Mouse (Mus musculus): Measurements from ENCODE around the gene Tmem263. TPM values are rescaled to one million over a fixed set of nuclear protein-coding genes. Genes with fewer than 3 reads are reported as not detected.

Tmem263 gene
- polyA plus RNA-seq (2015; fragmentation: Nextera tagmentation; extraction: Ambion mirVana) = 73.5 and 78.5 TPM in 2 replicates

DNA sequence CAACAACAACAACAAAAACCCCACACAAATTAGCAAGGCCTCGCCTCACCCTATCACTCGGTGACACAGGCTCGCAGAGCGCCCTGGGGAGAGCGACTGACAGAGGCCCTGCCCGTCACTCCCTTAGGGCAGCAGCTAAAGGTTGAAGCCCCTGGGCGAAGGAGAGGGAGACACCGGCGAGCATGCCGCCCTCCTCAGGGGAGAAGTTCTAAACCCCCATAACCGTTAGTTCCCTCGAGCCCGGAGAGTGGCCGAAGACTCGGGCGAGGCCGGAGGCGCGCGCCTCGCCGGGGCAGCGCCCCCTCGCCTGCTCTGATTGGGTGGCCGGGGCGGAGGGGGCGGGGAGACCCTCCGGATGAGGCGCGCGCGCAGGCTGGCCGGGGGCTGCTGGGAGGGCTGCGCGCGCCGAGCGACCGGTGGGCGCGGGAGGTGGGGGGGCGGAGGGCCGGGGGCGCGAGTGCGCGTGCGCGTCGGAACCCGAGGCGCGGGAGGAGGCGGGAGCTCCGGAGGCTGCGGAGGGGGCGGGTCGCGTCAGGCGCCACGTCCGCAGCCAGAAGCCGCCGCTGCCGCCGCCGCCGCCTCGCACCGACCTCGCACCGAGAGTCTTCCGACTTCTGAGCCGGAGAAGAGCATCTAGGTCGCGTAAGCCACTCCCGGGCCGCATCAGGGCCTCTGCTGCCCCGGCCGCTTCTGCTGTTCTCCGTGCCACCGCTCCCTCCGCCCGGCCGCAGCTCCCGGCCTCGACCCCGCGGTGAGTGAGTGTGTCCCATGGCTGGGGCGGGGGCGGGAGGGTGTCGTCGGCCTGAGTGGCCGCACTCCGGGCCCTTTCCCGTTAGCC, at the start of gene Tmem263, which contains the start of gene Fhl4:
Gene Tmem263 (plus strand): TSS at position 381 of the 838 bp plus-strand sequence.
Gene Fhl4 (minus strand): TSS at position 249 of the 838 bp plus-strand sequence.
- H3K9me3 ChIP-seq (replicated peaks; ENCODE audit: control insufficient read depth, low read length) = no peaks in the 10 kb centered on the region
- H3K36me3 ChIP-seq (ENCODE audit: control insufficient read depth, insufficient read depth, low read length) = no peaks in the 10 kb centered on the region
- peak; percentile 98 for ATAC-seq (ENCODE audit: insufficient read depth, low FRiP score)
- WGBS = under 1% methylated on average over 86 of the region's 96 CpGs
- H3K27me3 ChIP-seq (ENCODE audit: control insufficient read depth, insufficient read depth, low read length) = no peaks in the 10 kb centered on the region
- H3K4me2 ChIP-seq (ENCODE audit: low read depth, low read length) = peak within 1 kb of the TSS; percentile 89
- H3K4me3 ChIP-seq (replicated peaks; ENCODE audit: low read length) = peak within 1 kb of the TSS; percentile 100
- peak within 1 kb of the TSS; percentile 88 for H3K27ac ChIP-seq (ENCODE audit: low read length)
- H3K4me1 ChIP-seq (ENCODE audit: control insufficient read depth, insufficient read depth, low read length) = 0 out of 2 replicates have a peak, but pooled peaks cover 9% of the 10 kb centered on the region
- peak within 1 kb of the TSS; percentile 96 for H3K9ac ChIP-seq (ENCODE audit: low read length)

DNA sequence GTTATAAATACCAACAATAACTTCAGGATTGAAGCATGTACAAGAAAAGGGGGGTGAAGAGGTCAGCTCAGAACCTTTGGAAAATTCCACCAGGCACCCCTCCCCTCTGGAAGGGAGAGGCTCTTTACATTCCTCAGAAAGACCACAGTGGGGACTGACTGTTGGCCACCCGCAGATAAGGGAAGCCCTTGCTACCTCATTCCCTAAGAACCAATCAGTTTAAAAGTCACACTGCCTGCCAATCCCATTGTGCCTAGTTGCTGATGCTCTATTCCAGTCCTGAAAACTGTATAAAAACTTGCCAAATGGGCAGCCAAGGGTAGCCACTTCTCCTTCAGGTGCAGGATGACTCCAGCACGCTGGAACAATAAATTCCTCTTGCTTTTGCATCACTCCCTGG, 47.6 kb upstream of the Tmem263 start:
- Histone ChIP-seq H3K4me1 (ENCODE audit: control insufficient read depth, insufficient read depth, low read length) (no peaks in the 10 kb centered on the region), H3K27ac (ENCODE audit: low read length) (no peak overlapping the region), H3K36me3 (ENCODE audit: control insufficient read depth, insufficient read depth, low read length) (no peaks in the 10 kb centered on the region), H3K9me3 (replicated peaks; ENCODE audit: control insufficient read depth, low read length) (0 out of 2 replicates have a peak, but pooled peaks cover 4% of the 10 kb centered on the region), H3K27me3 (ENCODE audit: control insufficient read depth, insufficient read depth, low read length) (no peaks in the 10 kb centered on the region), H3K4me3 (replicated peaks; ENCODE audit: low read length) (no peak overlapping the region), H3K4me2 (ENCODE audit: low read depth, low read length) (no peak overlapping the region), H3K9ac (ENCODE audit: low read length) (no peak overlapping the region)
- ATAC-seq (ENCODE audit: insufficient read depth, low FRiP score) = no peak
- WGBS = 83% methylated on average over 2 of the region's 2 CpGs

DNA sequence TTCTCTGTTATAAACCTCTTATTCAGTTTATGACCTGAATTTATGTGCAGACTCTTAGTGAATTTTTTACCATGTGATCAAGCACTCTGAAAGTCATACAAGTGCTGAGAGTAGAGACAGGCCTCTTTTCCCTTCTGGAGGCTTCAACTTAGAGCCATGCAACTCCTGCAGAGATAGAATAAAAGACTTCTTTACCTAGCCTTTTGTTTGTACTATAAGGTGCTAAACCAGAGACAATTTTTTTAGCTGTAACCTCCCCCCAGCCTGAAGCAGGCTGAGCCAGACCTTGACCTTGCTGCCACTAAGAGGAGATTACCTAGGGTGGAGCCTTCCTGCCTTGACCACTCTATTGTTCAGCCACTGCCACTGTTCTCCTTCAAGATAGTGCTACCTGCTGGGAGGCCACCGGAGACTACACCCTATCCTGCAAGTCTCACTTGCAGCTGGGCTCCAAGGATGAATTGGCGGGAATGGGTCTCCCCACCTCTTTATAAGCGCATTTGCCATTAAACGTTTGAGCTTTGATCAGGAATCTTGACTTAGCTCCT, 30.7 kb upstream of the Tmem263 start:
- no peak overlapping the region for H3K27ac ChIP-seq (ENCODE audit: low read length)
- H3K4me2 ChIP-seq (ENCODE audit: low read depth, low read length) = no peak overlapping the region
- ATAC-seq (ENCODE audit: insufficient read depth, low FRiP score) = no peak
- no peaks in the 10 kb centered on the region for H3K36me3 ChIP-seq (ENCODE audit: control insufficient read depth, insufficient read depth, low read length)
- no peaks in the 10 kb centered on the region for H3K9me3 ChIP-seq (replicated peaks; ENCODE audit: control insufficient read depth, low read length)
- no peaks in the 10 kb centered on the region for H3K27me3 ChIP-seq (ENCODE audit: control insufficient read depth, insufficient read depth, low read length)
- 61% methylated on average over 4 of the region's 4 CpGs for WGBS
- no peak overlapping the region for H3K9ac ChIP-seq (ENCODE audit: low read length)
- no peaks in the 10 kb centered on the region for H3K4me1 ChIP-seq (ENCODE audit: control insufficient read depth, insufficient read depth, low read length)
- no peak overlapping the region for H3K4me3 ChIP-seq (replicated peaks; ENCODE audit: low read length)

DNA sequence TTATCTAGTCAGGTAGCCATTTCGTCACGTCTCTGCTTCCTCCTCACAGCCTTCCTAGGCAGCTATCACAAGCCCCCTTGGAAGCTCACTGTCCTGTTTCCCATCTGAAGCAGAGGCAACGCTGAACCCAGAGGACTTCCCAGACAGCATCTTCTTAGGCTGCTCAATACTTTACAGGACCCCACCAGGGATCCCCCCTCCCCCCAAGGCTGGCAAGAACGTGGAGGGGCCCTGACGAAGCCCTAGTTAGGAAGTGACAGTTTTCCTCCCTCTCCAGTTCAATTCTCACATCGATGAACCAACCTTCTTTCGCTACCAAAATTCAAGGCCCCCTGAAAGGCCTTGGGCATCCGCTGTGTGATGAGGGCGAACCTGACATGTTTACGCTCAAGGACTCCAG, 586 bp upstream of the Tmem263 start:
- Histone ChIP-seq H3K36me3 (ENCODE audit: control insufficient read depth, insufficient read depth, low read length) (no peaks in the 10 kb centered on the region), H3K9ac (ENCODE audit: low read length) (peak overlapping the region; percentile 96), H3K9me3 (replicated peaks; ENCODE audit: control insufficient read depth, low read length) (no peaks in the 10 kb centered on the region), H3K4me1 (ENCODE audit: control insufficient read depth, insufficient read depth, low read length) (0 out of 2 replicates have a peak, but pooled peaks cover 9% of the 10 kb centered on the region), H3K4me2 (ENCODE audit: low read depth, low read length) (peak overlapping the region; percentile 89), H3K27me3 (ENCODE audit: control insufficient read depth, insufficient read depth, low read length) (no peaks in the 10 kb centered on the region), H3K4me3 (replicated peaks; ENCODE audit: low read length) (peak overlapping the region; percentile 100), H3K27ac (ENCODE audit: low read length) (peak overlapping the region; percentile 88)
- no peak; the same call in 1 of the 2 replicates for ATAC-seq (ENCODE audit: insufficient read depth, low FRiP score)
- WGBS = under 1% methylated on average over 10 of the region's 10 CpGs

DNA sequence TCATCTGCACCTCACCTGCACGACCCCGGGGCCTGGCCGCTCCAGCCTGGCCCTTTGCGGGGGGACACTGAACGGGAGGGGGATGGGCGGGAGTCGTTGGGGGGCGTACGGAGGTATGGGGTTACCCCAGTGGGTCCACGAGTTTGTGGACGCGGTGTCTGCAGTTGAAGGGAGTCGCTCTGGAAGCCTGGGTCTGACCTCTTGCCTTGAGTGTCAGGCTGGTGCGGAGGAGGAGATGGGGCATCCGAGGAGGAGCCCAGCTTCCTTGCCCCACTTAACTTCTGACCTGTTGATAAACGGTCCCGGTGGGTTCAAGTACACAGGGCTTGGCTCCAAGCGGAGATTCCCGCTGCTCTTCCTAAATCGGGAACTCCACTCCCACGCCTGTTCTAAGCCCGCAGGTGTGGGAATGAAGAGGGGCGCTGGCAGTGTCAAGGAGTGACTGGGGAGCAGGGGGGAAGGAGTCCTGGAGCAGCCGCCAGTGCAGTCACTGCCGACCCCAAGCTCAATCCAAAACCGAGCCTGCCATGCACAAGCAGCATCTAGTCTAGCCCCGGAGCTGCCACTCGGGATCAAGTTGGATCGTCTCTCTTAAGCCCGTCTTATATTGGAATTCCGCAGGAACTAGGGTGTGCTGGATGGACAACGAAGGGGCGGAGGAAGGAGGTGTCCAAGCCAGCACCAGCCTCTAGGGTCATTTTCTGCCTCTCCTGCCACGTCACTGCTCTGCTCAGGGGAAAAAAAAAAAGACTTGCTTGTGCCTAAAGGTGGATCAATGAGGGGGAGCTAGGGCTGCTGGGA, 858 bp downstream of the Tmem263 start:
- H3K4me2 ChIP-seq (ENCODE audit: low read depth, low read length) = peak overlapping the region; percentile 89
- ATAC-seq (ENCODE audit: insufficient read depth, low FRiP score) = peak; percentile 11; the same call in 1 of the 2 replicates
- H3K27me3 ChIP-seq (ENCODE audit: control insufficient read depth, insufficient read depth, low read length) = no peaks in the 10 kb centered on the region
- peak overlapping the region; percentile 96 for H3K9ac ChIP-seq (ENCODE audit: low read length)
- H3K9me3 ChIP-seq (replicated peaks; ENCODE audit: control insufficient read depth, low read length) = no peaks in the 10 kb centered on the region
- H3K4me1 ChIP-seq (ENCODE audit: control insufficient read depth, insufficient read depth, low read length) = 0 out of 2 replicates have a peak, but pooled peaks cover 9% of the 10 kb centered on the region
- under 1% methylated on average over 34 of the region's 34 CpGs for WGBS
- H3K36me3 ChIP-seq (ENCODE audit: control insufficient read depth, insufficient read depth, low read length) = no peaks in the 10 kb centered on the region
- peak overlapping the region; percentile 100 for H3K4me3 ChIP-seq (replicated peaks; ENCODE audit: low read length)
- H3K27ac ChIP-seq (ENCODE audit: low read length) = peak overlapping the region; percentile 80

DNA sequence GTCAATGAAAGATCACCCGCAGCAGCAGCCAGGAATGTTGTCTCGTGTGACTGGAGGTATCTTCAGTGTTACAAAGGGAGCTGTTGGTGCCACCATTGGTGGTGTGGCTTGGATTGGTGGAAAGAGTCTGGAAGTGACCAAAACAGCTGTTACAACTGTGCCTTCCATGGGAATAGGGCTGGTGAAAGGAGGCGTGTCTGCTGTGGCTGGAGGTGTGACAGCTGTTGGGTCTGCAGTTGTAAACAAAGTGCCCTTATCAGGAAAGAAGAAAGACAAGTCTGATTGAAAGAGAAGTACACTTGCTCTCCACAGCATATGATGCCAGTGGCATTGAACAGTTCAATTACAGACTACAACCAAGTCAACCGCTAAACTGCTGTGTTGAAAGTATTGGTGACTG, 12.0 kb downstream of the Tmem263 start:
- 82% methylated on average over 4 of the region's 4 CpGs for WGBS
- Histone ChIP-seq H3K9me3 (replicated peaks; ENCODE audit: control insufficient read depth, low read length) (no peaks in the 10 kb centered on the region), H3K4me1 (ENCODE audit: control insufficient read depth, insufficient read depth, low read length) (no peaks in the 10 kb centered on the region), H3K27ac (ENCODE audit: low read length) (no peak overlapping the region), H3K4me3 (replicated peaks; ENCODE audit: low read length) (no peak overlapping the region), H3K27me3 (ENCODE audit: control insufficient read depth, insufficient read depth, low read length) (no peaks in the 10 kb centered on the region), H3K36me3 (ENCODE audit: control insufficient read depth, insufficient read depth, low read length) (peaks cover 5% of the 10 kb centered on the region; the same call in 1 of the 2 replicates), H3K9ac (ENCODE audit: low read length) (no peak overlapping the region), H3K4me2 (ENCODE audit: low read depth, low read length) (no peak overlapping the region)
- no peak for ATAC-seq (ENCODE audit: insufficient read depth, low FRiP score)

DNA sequence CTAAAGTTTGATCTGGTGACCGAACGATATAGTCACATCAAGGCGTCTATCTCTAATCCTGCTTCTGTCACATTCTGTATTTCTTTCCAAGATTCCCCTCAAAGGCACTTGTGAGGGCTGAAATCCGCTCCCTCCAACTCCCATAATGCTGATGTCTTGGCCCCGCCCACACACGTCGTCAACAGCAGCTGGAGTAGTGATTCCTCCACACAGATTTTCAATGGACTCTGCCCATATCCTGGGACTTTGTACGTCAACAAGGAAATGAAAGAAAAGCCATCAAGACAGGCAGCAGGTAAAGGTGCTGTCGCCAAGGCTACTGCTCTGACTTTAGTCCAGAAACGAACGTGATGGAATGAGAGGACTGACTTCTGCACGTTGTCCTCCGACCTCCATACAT, 22.8 kb downstream of the Tmem263 start:
- Histone ChIP-seq H3K9me3 (replicated peaks; ENCODE audit: control insufficient read depth, low read length) (no peaks in the 10 kb centered on the region; the same call in 1 of the 2 replicates), H3K36me3 (ENCODE audit: control insufficient read depth, insufficient read depth, low read length) (0 out of 2 replicates have a peak, but pooled peaks cover 6% of the 10 kb centered on the region), H3K4me1 (ENCODE audit: control insufficient read depth, insufficient read depth, low read length) (peaks cover 6% of the 10 kb centered on the region; the same call in 1 of the 2 replicates), H3K9ac (ENCODE audit: low read length) (no peak overlapping the region), H3K27ac (ENCODE audit: low read length) (no peak overlapping the region), H3K27me3 (ENCODE audit: control insufficient read depth, insufficient read depth, low read length) (no peaks in the 10 kb centered on the region), H3K4me2 (ENCODE audit: low read depth, low read length) (no peak overlapping the region), H3K4me3 (replicated peaks; ENCODE audit: low read length) (no peak overlapping the region)
- WGBS = 81% methylated on average over 13 of the region's 13 CpGs
- ATAC-seq (ENCODE audit: insufficient read depth, low FRiP score) = no peak

DNA sequence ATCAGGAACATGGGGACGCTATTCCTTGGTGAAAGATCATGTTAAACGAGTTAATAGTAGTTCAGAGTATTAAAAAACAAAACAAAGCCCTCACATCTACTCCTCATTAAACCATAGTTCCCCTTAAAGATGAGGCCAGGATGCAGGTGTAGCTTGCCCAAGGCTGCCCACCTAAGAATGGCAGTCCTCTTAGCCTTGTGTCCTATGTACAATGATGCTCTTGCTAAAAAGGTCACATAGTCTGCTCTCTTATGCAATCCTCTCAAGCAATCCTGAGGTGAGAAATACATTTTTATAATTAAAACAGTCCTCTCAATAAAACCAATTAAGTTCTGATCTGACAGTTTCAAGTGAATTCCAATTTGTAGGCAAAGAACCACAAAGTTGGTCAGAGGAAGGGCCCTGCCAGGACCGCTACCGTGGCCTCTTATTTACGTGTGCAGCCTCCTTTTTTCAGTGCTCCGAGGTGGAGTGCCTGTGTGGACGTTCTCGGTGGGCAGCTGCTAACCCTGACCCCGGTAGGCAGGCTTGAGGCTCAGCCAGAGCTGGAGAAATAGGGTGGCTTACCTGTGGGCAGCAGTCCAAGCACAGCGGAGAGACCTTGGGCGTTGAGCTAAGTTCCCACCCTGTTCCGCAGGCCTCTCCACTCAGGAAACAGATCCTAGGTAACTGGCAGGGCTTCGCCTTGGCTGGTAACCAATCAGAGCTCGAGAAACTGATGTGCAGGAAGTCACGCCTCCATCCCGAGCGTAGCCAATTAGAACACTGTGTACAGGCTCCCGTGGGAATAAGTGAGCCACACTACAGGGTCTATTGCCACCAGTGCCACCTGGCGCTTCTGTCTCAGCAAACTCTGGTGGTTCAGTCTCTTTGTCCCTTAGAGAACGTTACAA, 25.2 kb downstream of the Tmem263 start, which contains the start of gene Mterf2:
Gene Mterf2 (minus strand): TSS at position 633 of the 893 bp plus-strand sequence.
- Histone ChIP-seq H3K27me3 (ENCODE audit: control insufficient read depth, insufficient read depth, low read length) (no peaks in the 10 kb centered on the region), H3K27ac (ENCODE audit: low read length) (no peak within 1 kb of the TSS)

More for the DNA sequence above, 25.2 kb downstream of the Tmem263 start, which contains the start of gene Mterf2:
- Histone ChIP-seq H3K9ac (ENCODE audit: low read length) (peak within 1 kb of the TSS; percentile 87), H3K4me3 (replicated peaks; ENCODE audit: low read length) (peak within 1 kb of the TSS; percentile 78), H3K36me3 (ENCODE audit: control insufficient read depth, insufficient read depth, low read length) (no peaks in the 10 kb centered on the region), H3K9me3 (replicated peaks; ENCODE audit: control insufficient read depth, low read length) (no peaks in the 10 kb centered on the region; the same call in 1 of the 2 replicates), H3K4me2 (ENCODE audit: low read depth, low read length) (peak within 1 kb of the TSS; percentile 71), H3K4me1 (ENCODE audit: control insufficient read depth, insufficient read depth, low read length) (peaks cover 6% of the 10 kb centered on the region; the same call in 1 of the 2 replicates)
- WGBS = 7% methylated on average over 20 of the region's 20 CpGs
- ATAC-seq (ENCODE audit: insufficient read depth, low FRiP score) = peak; percentile 100
